Mouse (Mus musculus) midbrain, embryonic 14.5 days (tissue): ENCODE data around the gene Tom1l2. TPM values are rescaled to one million over a fixed set of nuclear protein-coding genes. Genes with fewer than 3 reads are reported as not detected.

Source experiments
- ATAC-seq: fragments of 200-750 bp; cut with Nextera tagmentation; 2 replicates; pipeline ENCODE4 v1.8.0; 2017; ENCODE audit warnings: moderate number of reproducible peaks, moderate library complexity; ENCODE audit not compliant: low FRiP score, low TSS enrichment
- DNase-seq: peaks from one replicate; pipeline ENCODE4 v3.0.0-alpha.2; 2015
- H3K27ac ChIP-seq: fragments of 300-500 bp; sonication (generic); replicated peaks from 2 replicates; pipeline ENCODE4 v1.5.1; 2014; ENCODE audit warnings: mild to moderate bottlenecking, low read depth, low read length, moderate library complexity
- H3K27me3 ChIP-seq: fragments of 300-500 bp; sonication (generic); 2 replicates; pipeline ENCODE4 v1.6.1; 2014; ENCODE audit warnings: low read length, control low read depth, mixed read lengths; ENCODE audit not compliant: control insufficient read depth, insufficient read depth
- H3K36me3 ChIP-seq: fragments of 300-500 bp; sonication (generic); 2 replicates; pipeline ENCODE4 v1.6.1; 2014; ENCODE audit warnings: low read length, control low read depth; ENCODE audit not compliant: control insufficient read depth, insufficient read depth
- H3K4me1 ChIP-seq: fragments of 300-500 bp; sonication (generic); 2 replicates; pipeline ENCODE4 v1.6.1; 2014; ENCODE audit warnings: mild to moderate bottlenecking, antibody characterized with exemption, low read length, control low read depth; ENCODE audit not compliant: control insufficient read depth, insufficient read depth
- H3K4me2 ChIP-seq: fragments of 300-500 bp; sonication (generic); 2 replicates; pipeline ENCODE4 v1.6.1; 2014; ENCODE audit warnings: mild to moderate bottlenecking, low read length, moderate library complexity
- H3K4me3 ChIP-seq: fragments of 300-500 bp; sonication (generic); replicated peaks from 2 replicates; pipeline ENCODE4 v1.5.1; 2014; ENCODE audit warnings: low read depth, low read length
- H3K9ac ChIP-seq: fragments of 300-500 bp; sonication (generic); replicated peaks from 2 replicates; pipeline ENCODE4 v1.6.1; 2014; ENCODE audit warnings: mild to moderate bottlenecking, low read length, moderate library complexity
- H3K9me3 ChIP-seq: fragments of 300-500 bp; sonication (generic); 2 replicates; pipeline ENCODE4 v1.6.1; 2016; ENCODE audit warnings: low read length, control low read depth, mixed read lengths; ENCODE audit not compliant: control insufficient read depth
- WGBS: fragments of 180-500 bp; shearing (Covaris S2); extraction: QIAGEN DNeasy Blood & Tissue Kit; methylation state at CpG from one replicate; pipeline ENCODE4 v1.1.7; 2014; 5-methylcytosine and 5-hydroxymethylcytosine counted together
- polyA plus RNA-seq: library from polyadenylated mRNA; unstranded; fragments of >200 nt; fragmentation: Nextera tagmentation; extraction: Ambion mirVana; gene quantifications from 2 replicates; pipeline ENCODE4 v1.2.1, GENCODE M21; 2014

Gene Tom1l2
- polyA plus RNA-seq, 1 experiment from 2014 or later = 48.5 TPM

GRCm38 (mm10) chr11:60358548-60358947 is 5.8 kb upstream of the Tom1l2 start:
- WGBS = 81% methylated on average over 7 of the region's 7 CpGs
- Histone ChIP-seq H3K9ac (no peak overlapping the region), H3K4me1 (no peaks in the 10 kb centered on the region), H3K27ac (no peak overlapping the region), H3K4me2 (no peak overlapping the region), H3K4me3 (no peak overlapping the region), H3K27me3 (no peaks in the 10 kb centered on the region), H3K36me3 (no peaks in the 10 kb centered on the region), H3K9me3 (no peaks in the 10 kb centered on the region)
- ATAC-seq (no peak), DNase-seq (no peak)

- no peak overlapping the region for H3K4me2 ChIP-seq
- H3K4me1 ChIP-seq = peaks cover 1% of the 10 kb centered on the region; the same call in 1 of the 2 replicates
- WGBS = 43% methylated on average over 1 of the region's 1 CpGs
Observed at GRCm38 (mm10) chr11:60357116-60357515, 4.4 kb upstream of the Tom1l2 start.

GRCm38 (mm10) chr11:60355952-60356351 is 3.2 kb upstream of the Tom1l2 start:
- Histone ChIP-seq H3K4me1 (peaks cover 10% of the 10 kb centered on the region), H3K27ac (no peak overlapping the region), H3K9me3 (no peaks in the 10 kb centered on the region), H3K4me3 (no peak overlapping the region), H3K4me2 (no peak overlapping the region), H3K36me3 (no peaks in the 10 kb centered on the region), H3K27me3 (no peaks in the 10 kb centered on the region), H3K9ac (no peak overlapping the region)
- DNase-seq (no peak), ATAC-seq (no peak)
- 89% methylated on average over 2 of the region's 2 CpGs for WGBS

More at GRCm38 (mm10) chr11:60357116-60357515, 4.4 kb upstream of the Tom1l2 start:
- no peaks in the 10 kb centered on the region for H3K9me3 ChIP-seq
- no peak overlapping the region for H3K27ac ChIP-seq
- H3K9ac ChIP-seq = no peak overlapping the region
- no peak for ATAC-seq
- H3K27me3 ChIP-seq = no peaks in the 10 kb centered on the region
- H3K4me3 ChIP-seq = no peak overlapping the region
- no peaks in the 10 kb centered on the region for H3K36me3 ChIP-seq
- DNase-seq = no peak

- Histone ChIP-seq H3K4me2 (peak overlapping the region; percentile 76), H3K4me3 (peak overlapping the region; percentile 77), H3K9ac (peak overlapping the region; percentile 73), H3K27me3 (no peaks in the 10 kb centered on the region), H3K27ac (peak overlapping the region; percentile 75), H3K4me1 (peaks cover 10% of the 10 kb centered on the region), H3K36me3 (no peaks in the 10 kb centered on the region), H3K9me3 (no peaks in the 10 kb centered on the region)
- peak; percentile 20 for DNase-seq
- ATAC-seq = no peak
- 30% methylated on average over 11 of the region's 11 CpGs for WGBS
Observed at GRCm38 (mm10) chr11:60351925-60352371, 757 bp downstream of the Tom1l2 start.

- H3K9me3 ChIP-seq = no peaks in the 10 kb centered on the region
- H3K4me3 ChIP-seq = peak overlapping the region; percentile 77
- peak overlapping the region; percentile 76 for H3K4me2 ChIP-seq
- no peak overlapping the region for H3K9ac ChIP-seq
- ATAC-seq = no peak
- no peak overlapping the region for H3K27ac ChIP-seq
- peaks cover 10% of the 10 kb centered on the region for H3K4me1 ChIP-seq
- peak; percentile 34 for DNase-seq
- 64% methylated on average over 2 of the region's 2 CpGs for WGBS
- no peaks in the 10 kb centered on the region for H3K36me3 ChIP-seq
- no peaks in the 10 kb centered on the region for H3K27me3 ChIP-seq
Observed at GRCm38 (mm10) chr11:60351388-60351787, 1.3 kb downstream of the Tom1l2 start.

- H3K4me3 ChIP-seq = no peak overlapping the region
- no peak for DNase-seq
- no peaks in the 10 kb centered on the region for H3K9me3 ChIP-seq
- H3K4me1 ChIP-seq = peaks cover 3% of the 10 kb centered on the region
- no peaks in the 10 kb centered on the region for H3K27me3 ChIP-seq
- no peak overlapping the region for H3K4me2 ChIP-seq
- ATAC-seq = no peak
- 71% methylated on average over 4 of the region's 4 CpGs for WGBS
- no peaks in the 10 kb centered on the region for H3K36me3 ChIP-seq
- no peak overlapping the region for H3K9ac ChIP-seq
- H3K27ac ChIP-seq = no peak overlapping the region
Observed at GRCm38 (mm10) chr11:60346537-60346936, 6.2 kb downstream of the Tom1l2 start.

GRCm38 (mm10) chr11:60345868-60346267 is 6.8 kb downstream of the Tom1l2 start:
- 81% methylated on average over 4 of the region's 4 CpGs for WGBS
- Histone ChIP-seq H3K4me3 (no peak overlapping the region), H3K36me3 (no peaks in the 10 kb centered on the region), H3K4me1 (no peaks in the 10 kb centered on the region), H3K9me3 (no peaks in the 10 kb centered on the region), H3K9ac (no peak overlapping the region), H3K27me3 (no peaks in the 10 kb centered on the region), H3K4me2 (no peak overlapping the region), H3K27ac (no peak overlapping the region)
- ATAC-seq (no peak), DNase-seq (no peak)

- DNase-seq (no peak), ATAC-seq (no peak)
- Histone ChIP-seq H3K9me3 (no peaks in the 10 kb centered on the region), H3K4me1 (no peaks in the 10 kb centered on the region), H3K4me2 (no peak overlapping the region), H3K36me3 (no peaks in the 10 kb centered on the region), H3K4me3 (no peak overlapping the region), H3K27me3 (no peaks in the 10 kb centered on the region), H3K9ac (no peak overlapping the region), H3K27ac (no peak overlapping the region)
- WGBS = 92% methylated on average over 12 of the region's 12 CpGs
Observed at GRCm38 (mm10) chr11:60339361-60339760, 13.3 kb downstream of the Tom1l2 start.

GRCm38 (mm10) chr11:60338291-60338690 is 14.4 kb downstream of the Tom1l2 start:
- Histone ChIP-seq H3K9me3 (no peaks in the 10 kb centered on the region), H3K9ac (no peak overlapping the region), H3K4me3 (no peak overlapping the region), H3K36me3 (no peaks in the 10 kb centered on the region), H3K27me3 (no peaks in the 10 kb centered on the region), H3K27ac (no peak overlapping the region), H3K4me1 (no peaks in the 10 kb centered on the region), H3K4me2 (no peak overlapping the region)
- DNase-seq (peak; percentile 46), ATAC-seq (no peak)
- WGBS = 69% methylated on average over 4 of the region's 4 CpGs
